Mouse (Mus musculus) hindbrain, postnatal 0 days (tissue): Measurements from ENCODE around the gene 2210408I21Rik. TPM values are rescaled to one million over a fixed set of nuclear protein-coding genes. Genes with fewer than 3 reads are reported as not detected.

Source experiments
- ATAC-seq: fragments of 200-750 bp; cut with Nextera tagmentation; 2 replicates; pipeline ENCODE4 v1.8.0; 2017; ENCODE audit warnings: mild to moderate bottlenecking, moderate TSS enrichment, moderate library complexity
- DNase-seq: peaks from one replicate; pipeline ENCODE4 v3.0.0-alpha.2; 2015; ENCODE audit warnings: low spot score
- H3K27ac ChIP-seq: fragments of 300-500 bp; sonication (generic); 2 replicates; pipeline ENCODE4 v1.5.1; 2014; ENCODE audit warnings: mild to moderate bottlenecking
- H3K27me3 ChIP-seq: fragments of 300-500 bp; sonication (generic); 2 replicates; pipeline ENCODE4 v1.6.1; 2014; ENCODE audit warnings: low read length, mixed read lengths; ENCODE audit not compliant: insufficient read depth
- H3K36me3 ChIP-seq: fragments of 300-500 bp; sonication (generic); 2 replicates; pipeline ENCODE4 v1.6.1; 2014; ENCODE audit warnings: low read length, mixed read lengths; ENCODE audit not compliant: insufficient read depth
- H3K4me1 ChIP-seq: fragments of 300-500 bp; sonication (generic); 2 replicates; pipeline ENCODE4 v1.6.1; 2014; ENCODE audit warnings: antibody characterized with exemption, low read length, mixed read lengths; ENCODE audit not compliant: insufficient read depth
- H3K4me2 ChIP-seq: fragments of 300-500 bp; sonication (generic); 2 replicates; pipeline ENCODE4 v1.6.1; 2014; ENCODE audit warnings: low read depth, mild to moderate bottlenecking, low read length, moderate library complexity, mixed read lengths
- H3K4me3 ChIP-seq: fragments of 300-500 bp; sonication (generic); 2 replicates; pipeline ENCODE4 v1.5.1; 2014; ENCODE audit warnings: low read length
- H3K9ac ChIP-seq: fragments of 300-500 bp; sonication (generic); replicated peaks from 2 replicates; pipeline ENCODE4 v1.6.1; 2014; ENCODE audit warnings: mild to moderate bottlenecking, low read length, moderate library complexity, mixed read lengths
- H3K9me3 ChIP-seq: fragments of 300-500 bp; sonication (generic); 2 replicates; pipeline ENCODE4 v1.6.1; 2016; ENCODE audit warnings: low read length, mixed read lengths
- CTCF ChIP-seq: IDR thresholded peaks from 2 replicates; pipeline ENCODE4 v1.5.1; 2016; ENCODE audit warnings: antibody characterized with exemption, control low read depth, low read depth
- WGBS: fragments of 180-500 bp; shearing (Covaris S2); extraction: QIAGEN DNeasy Blood & Tissue Kit; methylation state at CpG from one replicate; pipeline ENCODE4 v1.1.7; 2014; 5-methylcytosine and 5-hydroxymethylcytosine counted together
- polyA plus RNA-seq: library from polyadenylated mRNA; unstranded; fragments of >200 nt; fragmentation: Nextera tagmentation; extraction: Ambion mirVana; gene quantifications from 2 replicates; pipeline ENCODE4 v1.2.1, GENCODE M21; 2015
- total RNA-seq: library from RNA; depleted of rRNA; stranded (reverse); fragments of >200 nt; gene quantifications from 2 replicates; pipeline ENCODE4 v1.2.3, GENCODE M21; 2014

The 2210408I21Rik gene
- total and polyA plus RNA-seq, 2 experiments from 2014 or later = 8.9 to 13.6 TPM

- peak; percentile 40; the same call in 1 of the 2 replicates for TF ChIP-seq CTCF
- H3K36me3 ChIP-seq = no peaks in the 10 kb centered on the region
- H3K27me3 ChIP-seq = no peaks in the 10 kb centered on the region
- ATAC-seq = no peak
- H3K9me3 ChIP-seq = no peaks in the 10 kb centered on the region
- no peak for DNase-seq
- H3K9ac ChIP-seq = no peak overlapping the region
- H3K4me1 ChIP-seq = no peaks in the 10 kb centered on the region
- H3K4me2 ChIP-seq = no peak overlapping the region
- H3K4me3 ChIP-seq = no peak overlapping the region
- H3K27ac ChIP-seq = no peak overlapping the region
- 82% methylated on average over 2 of the region's 2 CpGs for WGBS
Measured at GRCm38 (mm10) chr13:77215460-77215859, 80.1 kb downstream of the 2210408I21Rik start.

GRCm38 (mm10) chr13:77217672-77218280, 82.4 kb downstream of the 2210408I21Rik start:
- Histone ChIP-seq H3K4me1 (no peaks in the 10 kb centered on the region), H3K36me3 (no peaks in the 10 kb centered on the region), H3K9me3 (no peaks in the 10 kb centered on the region), H3K4me3 (no peak overlapping the region), H3K4me2 (no peak overlapping the region), H3K9ac (no peak overlapping the region), H3K27ac (no peak overlapping the region), H3K27me3 (no peaks in the 10 kb centered on the region)
- peak; percentile 51 for ATAC-seq
- DNase-seq = no peak
- 62% methylated on average over 4 of the region's 4 CpGs for WGBS
- no peak for TF ChIP-seq CTCF

GRCm38 (mm10) chr13:77221072-77221471, 85.7 kb downstream of the 2210408I21Rik start:
- 79% methylated on average over 2 of the region's 2 CpGs for WGBS

GRCm38 (mm10) chr13:77256541-77256940, 121.2 kb downstream of the 2210408I21Rik start:
- no peak for ATAC-seq
- no peak overlapping the region for H3K9ac ChIP-seq

More at GRCm38 (mm10) chr13:77221072-77221471, 85.7 kb downstream of the 2210408I21Rik start:
- Histone ChIP-seq H3K36me3 (no peaks in the 10 kb centered on the region), H3K27me3 (no peaks in the 10 kb centered on the region), H3K27ac (no peak overlapping the region), H3K4me1 (no peaks in the 10 kb centered on the region), H3K9ac (no peak overlapping the region), H3K9me3 (no peaks in the 10 kb centered on the region), H3K4me2 (no peak overlapping the region), H3K4me3 (no peak overlapping the region)
- no peak for ATAC-seq
- DNase-seq = no peak
- no peak for TF ChIP-seq CTCF

GRCm38 (mm10) chr13:77262715-77263338, 127.5 kb downstream of the 2210408I21Rik start:
- ATAC-seq (no peak), DNase-seq (no peak)
- 63% methylated on average over 3 of the region's 3 CpGs for WGBS
- Histone ChIP-seq H3K4me1 (no peaks in the 10 kb centered on the region), H3K4me2 (no peak overlapping the region), H3K36me3 (no peaks in the 10 kb centered on the region), H3K27ac (no peak overlapping the region), H3K9me3 (no peaks in the 10 kb centered on the region), H3K9ac (no peak overlapping the region), H3K4me3 (no peak overlapping the region), H3K27me3 (no peaks in the 10 kb centered on the region)
- no peak for TF ChIP-seq CTCF

More at GRCm38 (mm10) chr13:77256541-77256940, 121.2 kb downstream of the 2210408I21Rik start:
- Histone ChIP-seq H3K27me3 (no peaks in the 10 kb centered on the region), H3K27ac (no peak overlapping the region), H3K4me3 (no peak overlapping the region), H3K4me1 (no peaks in the 10 kb centered on the region), H3K9me3 (no peaks in the 10 kb centered on the region), H3K4me2 (no peak overlapping the region), H3K36me3 (no peaks in the 10 kb centered on the region)
- 91% methylated on average over 6 of the region's 6 CpGs for WGBS
- DNase-seq = no peak
- TF ChIP-seq CTCF = no peak

- ATAC-seq (no peak), DNase-seq (no peak)
- Histone ChIP-seq H3K27ac (no peak overlapping the region), H3K9ac (no peak overlapping the region), H3K27me3 (no peaks in the 10 kb centered on the region), H3K9me3 (no peaks in the 10 kb centered on the region), H3K4me1 (no peaks in the 10 kb centered on the region), H3K4me3 (no peak overlapping the region), H3K36me3 (no peaks in the 10 kb centered on the region), H3K4me2 (no peak overlapping the region)
- TF ChIP-seq CTCF = no peak
- 67% methylated on average over 7 of the region's 7 CpGs for WGBS
Measured at GRCm38 (mm10) chr13:77263400-77264179, 128.2 kb downstream of the 2210408I21Rik start.
